Mouse (Mus musculus) forebrain, embryonic 13.5 days (tissue): ENCODE data around the gene Spint2. TPM values are rescaled to one million over a fixed set of nuclear protein-coding genes. Genes with fewer than 3 reads are reported as not detected.
A peak's percentile ranks its signal among the peaks of the same experiment; 100 is the strongest.
"Not testable (repeated sequence)": the region's sequence is repeated elsewhere in the genome, so short reads cannot be mapped to it uniquely, and the experiment has no call there.

Source experiments
- ATAC-seq: fragments of 200-750 bp; cut with Nextera tagmentation; 2 replicates; pipeline ENCODE4 v1.8.0; 2017
- H3K27ac ChIP-seq: fragments of 300-500 bp; sonication (generic); 2 replicates; pipeline ENCODE4 v1.5.1; 2015; ENCODE audit warnings: inconsistent platforms, mild to moderate bottlenecking, moderate library complexity
- H3K27me3 ChIP-seq: fragments of 300-500 bp; sonication (generic); 2 replicates; pipeline ENCODE4 v1.6.1; 2015; ENCODE audit warnings: mild to moderate bottlenecking, inconsistent platforms
- H3K36me3 ChIP-seq: fragments of 300-500 bp; sonication (generic); 2 replicates; pipeline ENCODE4 v1.6.1; 2015; ENCODE audit warnings: mild to moderate bottlenecking, inconsistent platforms; ENCODE audit not compliant: poor library complexity, severe bottlenecking
- H3K4me1 ChIP-seq: fragments of 300-500 bp; sonication (generic); 2 replicates; pipeline ENCODE4 v1.6.1; 2015; ENCODE audit warnings: inconsistent platforms
- H3K4me2 ChIP-seq: fragments of 300-500 bp; sonication (generic); 2 replicates; pipeline ENCODE4 v1.6.1; 2015; ENCODE audit warnings: inconsistent platforms, mild to moderate bottlenecking, moderate library complexity
- H3K4me3 ChIP-seq: fragments of 300-500 bp; sonication (generic); 2 replicates; pipeline ENCODE4 v1.5.1; 2015; ENCODE audit warnings: mild to moderate bottlenecking, inconsistent platforms
- H3K9ac ChIP-seq: fragments of 300-500 bp; sonication (generic); 2 replicates; pipeline ENCODE4 v1.6.1; 2015; ENCODE audit warnings: mild to moderate bottlenecking, inconsistent platforms
- H3K9me3 ChIP-seq: fragments of 300-500 bp; sonication (generic); replicated peaks from 2 replicates; pipeline ENCODE4 v1.6.1; 2016; ENCODE audit warnings: inconsistent platforms
- WGBS: fragments of 180-500 bp; shearing (Covaris S2); methylation state at CpG from one replicate; pipeline ENCODE4 v1.1.7; 2015; 5-methylcytosine and 5-hydroxymethylcytosine counted together
- polyA plus RNA-seq: library from polyadenylated mRNA; unstranded; fragments of >200 nt; fragmentation: Nextera tagmentation; extraction: Ambion mirVana; gene quantifications from 2 replicates; pipeline ENCODE4 v1.2.1, GENCODE M21; 2015

Gene Spint2
- polyA plus RNA-seq, 1 experiment from 2014 or later, result 30.1 TPM

- Histone ChIP-seq H3K9me3 (no peaks in the 10 kb centered on the region), H3K4me3 (no peak overlapping the region; the same call in 1 of the 2 replicates), H3K4me2 (peak overlapping the region; percentile 47), H3K9ac (no peak overlapping the region), H3K4me1 (peaks cover 9% of the 10 kb centered on the region; the same call in 1 of the 2 replicates), H3K27me3 (peaks cover 30% of the 10 kb centered on the region), H3K27ac (no peak overlapping the region), H3K36me3 (peaks cover 24% of the 10 kb centered on the region)
- WGBS, result 27% methylated on average over 16 of the region's 16 CpGs
- ATAC-seq, result peak; percentile 57; the same call in 1 of the 2 replicates
Observed at GRCm38 (mm10) chr7:29247314-29247700, 34.4 kb downstream of the Spint2 start.

- Histone ChIP-seq H3K27ac (no peak overlapping the region), H3K27me3 (peaks cover 30% of the 10 kb centered on the region), H3K4me3 (no peak overlapping the region), H3K36me3 (peaks cover 24% of the 10 kb centered on the region), H3K4me1 (peaks cover 9% of the 10 kb centered on the region; the same call in 1 of the 2 replicates), H3K4me2 (no peak overlapping the region), H3K9ac (no peak overlapping the region), H3K9me3 (no peaks in the 10 kb centered on the region)
- WGBS, result 85% methylated on average over 21 of the region's 21 CpGs
- ATAC-seq, result no peak
Observed at GRCm38 (mm10) chr7:29246619-29247313, 34.9 kb downstream of the Spint2 start.

GRCm38 (mm10) chr7:29246015-29246414 is 35.7 kb downstream of the Spint2 start:
- Histone ChIP-seq H3K27me3 (peaks cover 30% of the 10 kb centered on the region), H3K4me1 (peaks cover 9% of the 10 kb centered on the region; the same call in 1 of the 2 replicates)
- WGBS, result 86% methylated on average over 5 of the region's 5 CpGs

GRCm38 (mm10) chr7:29244732-29245416 is 36.8 kb downstream of the Spint2 start:
- no peak overlapping the region for H3K4me2 ChIP-seq
- peaks cover 30% of the 10 kb centered on the region for H3K27me3 ChIP-seq
- no peak overlapping the region for H3K9ac ChIP-seq
- H3K9me3 ChIP-seq, result no peaks in the 10 kb centered on the region
- H3K36me3 ChIP-seq, result peaks cover 24% of the 10 kb centered on the region
- 91% methylated on average over 7 of the region's 7 CpGs for WGBS
- no peak overlapping the region for H3K27ac ChIP-seq
- no peak overlapping the region for H3K4me3 ChIP-seq
- peaks cover 9% of the 10 kb centered on the region; the same call in 1 of the 2 replicates for H3K4me1 ChIP-seq
- no peak for ATAC-seq

More at GRCm38 (mm10) chr7:29246015-29246414, 35.7 kb downstream of the Spint2 start:
- no peak for ATAC-seq
- Histone ChIP-seq H3K9me3 (no peaks in the 10 kb centered on the region), H3K36me3 (peaks cover 24% of the 10 kb centered on the region), H3K27ac (no peak overlapping the region), H3K9ac (no peak overlapping the region), H3K4me2 (no peak overlapping the region), H3K4me3 (no peak overlapping the region)

GRCm38 (mm10) chr7:29238019-29238967 is 43.4 kb downstream of the Spint2 start, which contains the start of gene Yif1b:
TSS of gene Yif1b (plus strand) at chr7:29238329.
- H3K27me3 ChIP-seq, result peaks cover 12% of the 10 kb centered on the region
- H3K4me2 ChIP-seq, result peak within 1 kb of the TSS; percentile 87
- peak within 1 kb of the TSS; percentile 81 for H3K27ac ChIP-seq
- no peaks in the 10 kb centered on the region for H3K36me3 ChIP-seq
- H3K9me3 ChIP-seq, result no peaks in the 10 kb centered on the region
- H3K4me1 ChIP-seq, result peaks cover 14% of the 10 kb centered on the region
- under 1% methylated on average over 60 of the region's 60 CpGs for WGBS
- H3K9ac ChIP-seq, result peak within 1 kb of the TSS; percentile 75
- peak; percentile 99 for ATAC-seq
- peak within 1 kb of the TSS; percentile 64 for H3K4me3 ChIP-seq

GRCm38 (mm10) chr7:29237596-29237995 is 44.1 kb downstream of the Spint2 start:
- H3K9me3 ChIP-seq, H3K36me3 ChIP-seq: not testable (repeated sequence)
- peak overlapping the region; percentile 61 for H3K9ac ChIP-seq
- H3K27ac ChIP-seq, result peak overlapping the region; percentile 81
- peaks cover 19% of the 10 kb centered on the region for H3K27me3 ChIP-seq
- peaks cover 14% of the 10 kb centered on the region for H3K4me1 ChIP-seq
- H3K4me2 ChIP-seq, result peak overlapping the region; percentile 87
- ATAC-seq, result peak; percentile 11
- H3K4me3 ChIP-seq, result peak overlapping the region; percentile 64
- 30% methylated on average over 6 of the region's 6 CpGs for WGBS

GRCm38 (mm10) chr7:29236593-29236992 is 45.1 kb downstream of the Spint2 start:
- no peak overlapping the region for H3K27ac ChIP-seq
- no peak for ATAC-seq
- H3K4me3 ChIP-seq, result no peak overlapping the region
- H3K36me3 ChIP-seq, result no peaks in the 10 kb centered on the region
- no peak overlapping the region for H3K9ac ChIP-seq
- H3K4me2 ChIP-seq, result no peak overlapping the region
- H3K4me1 ChIP-seq, result peaks cover 22% of the 10 kb centered on the region
- WGBS, result 89% methylated on average over 4 of the region's 4 CpGs
- no peaks in the 10 kb centered on the region for H3K9me3 ChIP-seq
- peaks cover 29% of the 10 kb centered on the region for H3K27me3 ChIP-seq

- WGBS, result 82% methylated on average over 5 of the region's 5 CpGs
- Histone ChIP-seq H3K36me3 (no peaks in the 10 kb centered on the region), H3K27ac (no peak overlapping the region), H3K4me3 (no peak overlapping the region), H3K9ac (no peak overlapping the region), H3K4me1 (peaks cover 20% of the 10 kb centered on the region), H3K27me3 (peaks cover 47% of the 10 kb centered on the region), H3K4me2 (no peak overlapping the region), H3K9me3 (no peaks in the 10 kb centered on the region)
- no peak for ATAC-seq
Observed at GRCm38 (mm10) chr7:29234661-29235060, 47.1 kb downstream of the Spint2 start.

- no peak overlapping the region for H3K27ac ChIP-seq
- no peak overlapping the region for H3K4me3 ChIP-seq
- H3K4me1 ChIP-seq, result peaks cover 10% of the 10 kb centered on the region
- no peak overlapping the region for H3K4me2 ChIP-seq
- H3K9me3 ChIP-seq, result no peaks in the 10 kb centered on the region
- no peak overlapping the region for H3K9ac ChIP-seq
- H3K27me3 ChIP-seq, result peaks cover 55% of the 10 kb centered on the region
- no peaks in the 10 kb centered on the region for H3K36me3 ChIP-seq
- no peak for ATAC-seq
- 78% methylated on average over 6 of the region's 6 CpGs for WGBS
Observed at GRCm38 (mm10) chr7:29233745-29234144, 48.0 kb downstream of the Spint2 start.

GRCm38 (mm10) chr7:29232247-29233013 is 49.3 kb downstream of the Spint2 start, which contains the start of gene Kcnk6:
TSS of gene Kcnk6 (minus strand) at chr7:29232515.
- Histone ChIP-seq H3K4me3 (peak within 1 kb of the TSS; percentile 47), H3K4me1 (peaks cover 8% of the 10 kb centered on the region), H3K27ac (no peak within 1 kb of the TSS), H3K9me3 (no peaks in the 10 kb centered on the region), H3K36me3 (no peaks in the 10 kb centered on the region), H3K4me2 (peak within 1 kb of the TSS; percentile 87), H3K27me3 (peaks cover 55% of the 10 kb centered on the region), H3K9ac (peak within 1 kb of the TSS; percentile 53)
- 2% methylated on average over 56 of the region's 62 CpGs for WGBS
- ATAC-seq, result peak; percentile 33; the same call in 1 of the 2 replicates

GRCm38 (mm10) chr7:29231517-29231916 is 50.2 kb downstream of the Spint2 start:
- Histone ChIP-seq H3K36me3 (no peaks in the 10 kb centered on the region), H3K27me3 (peaks cover 55% of the 10 kb centered on the region), H3K4me3 (no peak overlapping the region), H3K9ac (no peak overlapping the region), H3K4me1 (peaks cover 8% of the 10 kb centered on the region), H3K27ac (no peak overlapping the region), H3K9me3 (no peaks in the 10 kb centered on the region), H3K4me2 (no peak overlapping the region)
- ATAC-seq, result no peak
- WGBS, result 59% methylated on average over 3 of the region's 3 CpGs
